Mouse (Mus musculus) MEL-GATA-1-ER (cell line): ENCODE results near the gene Zbtb9.

Experiments
- DNase-seq: peaks from one replicate; pipeline ENCODE4 v3.0.0-alpha.2; 2012; ENCODE audit warnings: low read depth; ENCODE audit errors: extremely low read depth

The Zbtb9 gene

GRCm38 (mm10) chr17:26947231-26948100 lies 25.5 kb upstream of the Zbtb9 start:
- no peak for DNase-seq

- no peak for DNase-seq
Observed at GRCm38 (mm10) chr17:26948316-26949050, 24.5 kb upstream of the Zbtb9 start.

GRCm38 (mm10) chr17:26949051-26949577 lies 23.9 kb upstream of the Zbtb9 start:
- DNase-seq, result no peak

- no peak for DNase-seq
Observed at GRCm38 (mm10) chr17:26949866-26950265, 23.1 kb upstream of the Zbtb9 start.

GRCm38 (mm10) chr17:26950560-26951288 lies 22.2 kb upstream of the Zbtb9 start:
- no peak for DNase-seq

- no peak for DNase-seq
Observed at GRCm38 (mm10) chr17:26951406-26951805, 21.6 kb upstream of the Zbtb9 start.

GRCm38 (mm10) chr17:26951952-26952877 lies 20.8 kb upstream of the Zbtb9 start:
- no peak for DNase-seq

- no peak for DNase-seq
Observed at GRCm38 (mm10) chr17:26953201-26953600, 19.8 kb upstream of the Zbtb9 start.

GRCm38 (mm10) chr17:26953726-26954125 lies 19.2 kb upstream of the Zbtb9 start:
- no peak for DNase-seq

- no peak for DNase-seq
Observed at GRCm38 (mm10) chr17:26956309-26956708, 16.7 kb upstream of the Zbtb9 start.

GRCm38 (mm10) chr17:26956895-26957294 lies 16.1 kb upstream of the Zbtb9 start:
- DNase-seq, result peak; percentile 88

- no peak for DNase-seq
Observed at GRCm38 (mm10) chr17:26957872-26958271, 15.1 kb upstream of the Zbtb9 start.

- no peak for DNase-seq
Observed at GRCm38 (mm10) chr17:26958880-26959279, 14.1 kb upstream of the Zbtb9 start.

GRCm38 (mm10) chr17:26959815-26960214 lies 13.2 kb upstream of the Zbtb9 start:
- DNase-seq, result no peak

GRCm38 (mm10) chr17:26961572-26962240 lies 11.3 kb upstream of the Zbtb9 start:
- no peak for DNase-seq

GRCm38 (mm10) chr17:26966993-26967392 lies 6.0 kb upstream of the Zbtb9 start:
- DNase-seq, result no peak

- no peak for DNase-seq
Observed at GRCm38 (mm10) chr17:26967477-26967876, 5.5 kb upstream of the Zbtb9 start.

GRCm38 (mm10) chr17:26968200-26968611 lies 4.8 kb upstream of the Zbtb9 start:
- no peak for DNase-seq

- no peak for DNase-seq
Observed at GRCm38 (mm10) chr17:26969257-26969656, 3.7 kb upstream of the Zbtb9 start.

GRCm38 (mm10) chr17:26970221-26970620 lies 2.7 kb upstream of the Zbtb9 start:
- no peak for DNase-seq
